Mouse (Mus musculus) C2C12 (cell line): Measurements from ENCODE around the gene Irx4. TPM values are rescaled to one million over a fixed set of nuclear protein-coding genes. Genes with fewer than 3 reads are reported as not detected.

Experiments
- H3K27me3 ChIP-seq: one replicate; pipeline ENCODE4 v1.6.1; 2011; ENCODE audit not compliant: control insufficient read depth, insufficient read depth, insufficient read length
- H3K36me3 ChIP-seq: one replicate; pipeline ENCODE4 v1.6.1; 2011; ENCODE audit not compliant: control insufficient read depth, insufficient read depth
- H3K4me3 ChIP-seq: one replicate; pipeline ENCODE4 v1.5.1; 2011; ENCODE audit warnings: mild to moderate bottlenecking, control low read depth; ENCODE audit not compliant: poor library complexity, insufficient read depth, severe bottlenecking
- H3K79me2 ChIP-seq: one replicate; pipeline ENCODE4 v1.6.1; 2011; ENCODE audit not compliant: control insufficient read depth, insufficient read depth
- H3K79me3 ChIP-seq: one replicate; pipeline ENCODE4 v1.6.1; 2011; ENCODE audit warnings: low read depth, control low read depth
- H3ac ChIP-seq: one replicate; pipeline ENCODE3; 2011; ENCODE audit warnings: low read depth; ENCODE audit not compliant: control insufficient read depth, insufficient read length
- CEBPB ChIP-seq: IDR thresholded peaks from one replicate; pipeline ENCODE4 v1.6.1; 2011; ENCODE audit warnings: low read depth, mild to moderate bottlenecking, control low read depth, moderate library complexity
- CTCF ChIP-seq: IDR thresholded peaks from one replicate; pipeline ENCODE4 v1.5.1; 2011; ENCODE audit not compliant: control insufficient read depth, insufficient read depth, insufficient read length
- FOSL1 ChIP-seq: IDR thresholded peaks from one replicate; pipeline ENCODE4 v1.8.0; 2011; ENCODE audit warnings: mild to moderate bottlenecking, low read length; ENCODE audit not compliant: poor library complexity, insufficient read depth, severe bottlenecking
- MAX ChIP-seq: IDR thresholded peaks from one replicate; pipeline ENCODE4 v1.6.1; 2011; ENCODE audit warnings: mild to moderate bottlenecking, control low read depth
- MYOD1 ChIP-seq: IDR thresholded peaks from one replicate; pipeline ENCODE4 v1.6.1; 2011; ENCODE audit warnings: low read depth; ENCODE audit not compliant: control insufficient read depth, insufficient read length
- MYOG ChIP-seq: IDR thresholded peaks from one replicate; pipeline ENCODE4 v1.6.1; 2011; ENCODE audit not compliant: control insufficient read depth, insufficient read length; ENCODE audit errors: extremely low read depth
- USF1 ChIP-seq: IDR thresholded peaks from one replicate; pipeline ENCODE4 v1.6.1; 2011; ENCODE audit warnings: low read depth, mild to moderate bottlenecking, control low read depth, moderate library complexity
- polyA plus RNA-seq: library from polyadenylated mRNA; unstranded; fragments of >200 nt; fragmentation: generic; extraction: Trizol; gene quantifications from one replicate; pipeline ENCODE4 v1.2.1, GENCODE M21; 2012; ENCODE audit warnings: missing spikeins

Gene Irx4
- polyA plus RNA-seq, 1 experiment: not detected

DNA sequence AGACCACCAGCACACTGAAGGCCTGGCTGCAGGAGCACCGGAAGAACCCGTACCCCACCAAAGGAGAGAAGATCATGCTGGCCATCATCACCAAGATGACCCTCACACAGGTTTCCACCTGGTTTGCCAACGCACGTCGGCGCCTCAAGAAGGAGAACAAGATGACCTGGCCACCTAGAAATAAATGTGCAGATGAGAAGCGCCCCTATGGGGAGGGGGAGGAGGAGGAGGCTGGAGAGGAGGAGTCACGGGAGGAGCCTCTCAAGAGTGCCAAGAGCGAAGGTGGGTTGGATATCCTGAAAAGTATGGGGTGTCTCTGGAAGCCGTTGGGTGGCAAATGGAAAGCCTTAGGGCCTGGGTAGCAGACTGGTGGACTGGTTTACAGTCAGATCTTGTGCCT is 7.3 kb downstream of the Irx4 start:
- peaks cover 83% of the 10 kb centered on the region for H3K27me3 ChIP-seq
- H3K36me3 ChIP-seq: no peaks in the 10 kb centered on the region
- TF ChIP-seq MAX (no peak), CTCF (no peak), USF1 (no peak)
- H3K79me3 ChIP-seq: no peaks in the 10 kb centered on the region
- H3K79me2 ChIP-seq: no peaks in the 10 kb centered on the region
- no peak overlapping the region for H3ac ChIP-seq
- no peak overlapping the region for H3K4me3 ChIP-seq

DNA sequence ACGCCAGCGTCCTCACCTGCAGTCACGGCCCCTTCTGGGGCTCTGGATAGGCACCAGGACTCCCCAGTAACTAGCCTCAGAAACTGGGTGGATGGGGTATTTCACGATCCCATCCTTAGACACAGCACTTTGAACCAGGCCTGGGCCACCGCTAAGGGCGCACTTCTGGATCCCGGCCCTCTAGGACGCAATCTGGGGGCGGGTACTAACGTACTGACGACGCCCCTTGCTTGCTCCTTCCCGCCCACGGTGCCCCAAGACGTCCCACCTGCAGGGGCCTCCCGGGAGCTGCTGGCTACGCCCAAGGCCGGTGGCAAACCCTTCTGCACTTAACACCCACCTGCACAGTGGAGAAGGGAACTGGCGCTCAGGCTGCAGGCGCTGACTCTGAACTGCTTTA is 8.4 kb downstream of the Irx4 start:
- Histone ChIP-seq H3ac (no peak overlapping the region), H3K4me3 (no peak overlapping the region)
- no peak for TF ChIP-seq MYOD1
- no peak for TF ChIP-seq CTCF
- no peak for TF ChIP-seq MYOG
- TF ChIP-seq MAX: no peak
- no peak for TF ChIP-seq FOSL1
- TF ChIP-seq CEBPB: no peak
- no peak for TF ChIP-seq USF1

DNA sequence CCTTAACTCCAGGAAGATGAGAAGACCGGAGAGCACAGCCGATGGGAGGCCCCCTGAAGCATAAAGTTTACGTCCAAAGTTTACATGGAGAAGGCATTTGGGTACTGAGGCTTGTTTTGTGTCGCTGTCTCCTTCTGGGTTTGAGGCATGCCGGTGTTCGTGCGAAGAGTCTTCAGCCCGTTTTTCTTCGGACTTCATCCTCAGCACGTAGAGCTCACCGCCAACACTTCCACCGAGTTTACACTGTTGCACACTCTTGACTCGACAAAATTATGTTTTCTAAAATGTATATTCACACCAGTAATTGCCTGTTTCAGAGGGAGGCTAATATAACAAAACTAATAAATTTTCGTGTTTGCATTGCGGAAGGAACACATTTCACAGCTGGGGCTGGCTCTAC is 9.0 kb downstream of the Irx4 start:
- Histone ChIP-seq H3K79me3 (no peaks in the 10 kb centered on the region), H3K27me3 (peaks cover 76% of the 10 kb centered on the region), H3K36me3 (no peaks in the 10 kb centered on the region), H3ac (no peak overlapping the region), H3K4me3 (no peak overlapping the region), H3K79me2 (no peaks in the 10 kb centered on the region)
- TF ChIP-seq MAX (no peak), USF1 (no peak), MYOD1 (no peak), FOSL1 (no peak), CEBPB (no peak), CTCF (no peak), MYOG (no peak)

More for the DNA sequence above, 8.4 kb downstream of the Irx4 start:
- no peaks in the 10 kb centered on the region for H3K79me3 ChIP-seq
- no peaks in the 10 kb centered on the region for H3K36me3 ChIP-seq
- no peaks in the 10 kb centered on the region for H3K79me2 ChIP-seq
- peaks cover 81% of the 10 kb centered on the region for H3K27me3 ChIP-seq

DNA sequence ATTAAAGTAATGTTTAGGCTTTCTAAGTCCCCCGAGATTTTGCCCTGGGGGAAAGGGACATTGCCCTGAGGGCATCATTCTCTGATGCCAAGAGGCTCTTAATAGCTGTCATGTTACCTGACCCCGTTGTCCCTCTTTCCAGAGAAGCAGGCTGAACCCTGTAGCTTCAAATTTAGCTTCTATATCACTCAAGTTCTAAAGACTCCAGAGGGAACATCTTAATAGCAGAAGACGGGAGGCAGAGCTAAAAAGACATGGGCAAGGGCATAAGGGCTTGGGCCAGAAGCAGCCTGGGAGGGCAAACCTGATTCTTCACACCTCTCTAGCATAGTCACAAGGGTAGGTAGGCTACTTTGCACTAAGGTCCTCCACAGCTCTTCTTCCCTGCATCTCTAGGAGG is 9.6 kb downstream of the Irx4 start:
- Histone ChIP-seq H3K4me3 (no peak overlapping the region), H3K79me2 (no peaks in the 10 kb centered on the region), H3ac (no peak overlapping the region), H3K79me3 (no peaks in the 10 kb centered on the region), H3K27me3 (peaks cover 71% of the 10 kb centered on the region), H3K36me3 (no peaks in the 10 kb centered on the region)
- TF ChIP-seq USF1 (no peak), MYOD1 (no peak), FOSL1 (no peak), CTCF (no peak), CEBPB (no peak), MAX (no peak), MYOG (no peak)

DNA sequence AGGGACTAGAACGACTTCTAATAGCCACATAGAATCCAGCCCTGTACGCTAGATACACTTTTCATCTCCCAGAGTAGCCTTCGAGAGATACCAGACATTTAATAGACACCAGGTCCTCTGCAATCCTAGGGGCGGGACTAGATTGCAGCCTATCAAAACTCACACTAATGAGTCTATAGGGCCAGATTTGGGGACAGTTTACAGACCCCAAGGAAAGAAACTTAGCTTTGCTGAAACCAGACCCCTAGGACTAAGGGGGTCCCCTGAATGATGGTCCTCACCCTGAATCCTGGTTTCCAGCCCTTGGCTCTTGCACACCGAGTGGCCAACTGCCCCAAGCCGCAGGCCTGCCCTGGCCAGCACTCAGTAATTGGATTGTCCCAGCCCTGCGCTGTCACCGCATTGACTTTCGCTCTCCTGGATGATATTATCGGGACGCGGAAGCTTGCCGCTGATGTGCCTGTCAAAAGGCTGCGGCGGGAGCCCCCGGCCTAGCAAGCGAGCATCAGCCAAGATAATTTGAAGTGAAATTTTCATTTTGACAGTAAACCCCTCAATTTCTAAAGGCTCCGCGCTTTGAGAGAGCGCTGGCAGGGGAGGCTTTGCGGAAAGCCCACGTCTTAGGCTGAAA is 10.3 kb downstream of the Irx4 start:
- Histone ChIP-seq H3ac (no peak overlapping the region), H3K79me2 (no peaks in the 10 kb centered on the region), H3K27me3 (peaks cover 64% of the 10 kb centered on the region), H3K4me3 (no peak overlapping the region), H3K36me3 (no peaks in the 10 kb centered on the region), H3K79me3 (no peaks in the 10 kb centered on the region)
- TF ChIP-seq FOSL1: no peak
- no peak for TF ChIP-seq CTCF
- no peak for TF ChIP-seq MYOG
- no peak for TF ChIP-seq USF1
- no peak for TF ChIP-seq MAX
- no peak for TF ChIP-seq CEBPB
- no peak for TF ChIP-seq MYOD1

DNA sequence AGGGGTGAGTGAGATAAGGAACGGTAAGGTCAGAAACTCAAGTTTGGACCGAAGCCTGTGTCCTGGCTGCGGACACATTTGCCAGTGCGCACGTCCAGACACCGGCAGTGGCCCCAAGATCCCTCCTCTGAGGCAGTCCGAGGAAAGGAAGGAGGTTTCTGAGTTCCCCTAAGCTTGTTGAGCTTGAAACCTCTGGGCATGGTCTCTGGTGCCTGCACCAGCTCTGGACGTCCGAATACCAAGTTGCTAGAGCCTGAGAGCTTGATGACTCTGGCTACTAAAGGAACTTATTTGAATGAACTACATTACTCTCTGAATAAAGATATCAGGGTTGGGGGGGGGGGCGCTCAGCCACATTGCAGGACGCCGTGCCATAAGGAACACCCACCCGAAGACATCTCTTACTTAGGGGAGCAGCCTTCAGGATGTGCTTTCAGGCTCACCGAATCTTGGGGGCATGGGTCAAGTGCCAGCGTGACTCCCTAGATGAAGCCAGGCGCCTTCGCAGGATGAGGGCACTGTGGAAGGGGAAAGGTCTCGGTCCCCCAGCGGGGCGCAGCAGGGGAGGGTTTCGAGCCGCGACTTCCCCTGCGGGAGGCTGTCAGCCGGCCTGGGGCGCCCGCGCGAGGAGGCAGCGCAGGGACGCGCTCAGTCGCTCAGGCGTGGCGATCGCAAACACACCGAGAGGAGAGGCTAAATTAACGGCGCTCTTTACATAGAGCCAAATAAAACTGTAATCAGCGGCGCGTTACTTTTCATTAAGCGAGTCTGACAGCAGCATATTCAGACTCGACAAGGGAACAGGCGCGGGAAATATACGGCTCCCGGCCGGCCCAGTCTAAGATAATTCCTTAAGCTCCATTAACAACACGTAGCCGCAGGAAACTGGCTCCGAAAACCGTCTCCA is 11.3 kb downstream of the Irx4 start:
- TF ChIP-seq CTCF (no peak), MYOG (no peak), CEBPB (no peak), MYOD1 (no peak), USF1 (no peak), MAX (no peak), FOSL1 (no peak)
- peaks cover 61% of the 10 kb centered on the region for H3K27me3 ChIP-seq
- H3K4me3 ChIP-seq: no peak overlapping the region

More for the DNA sequence above, 11.3 kb downstream of the Irx4 start:
- no peak overlapping the region for H3ac ChIP-seq
- H3K79me2 ChIP-seq: no peaks in the 10 kb centered on the region
- no peaks in the 10 kb centered on the region for H3K79me3 ChIP-seq
- H3K36me3 ChIP-seq: no peaks in the 10 kb centered on the region
